Mouse (Mus musculus): Measurements from ENCODE around the gene Dnhd1.

Gene Dnhd1

GRCm38 (mm10) chr7:105650639-105651435 is at the start of gene Dnhd1:
Gene Dnhd1 (plus strand): TSS chr7:105650827.
- DNase-seq, result peak; percentile 84

DNA sequence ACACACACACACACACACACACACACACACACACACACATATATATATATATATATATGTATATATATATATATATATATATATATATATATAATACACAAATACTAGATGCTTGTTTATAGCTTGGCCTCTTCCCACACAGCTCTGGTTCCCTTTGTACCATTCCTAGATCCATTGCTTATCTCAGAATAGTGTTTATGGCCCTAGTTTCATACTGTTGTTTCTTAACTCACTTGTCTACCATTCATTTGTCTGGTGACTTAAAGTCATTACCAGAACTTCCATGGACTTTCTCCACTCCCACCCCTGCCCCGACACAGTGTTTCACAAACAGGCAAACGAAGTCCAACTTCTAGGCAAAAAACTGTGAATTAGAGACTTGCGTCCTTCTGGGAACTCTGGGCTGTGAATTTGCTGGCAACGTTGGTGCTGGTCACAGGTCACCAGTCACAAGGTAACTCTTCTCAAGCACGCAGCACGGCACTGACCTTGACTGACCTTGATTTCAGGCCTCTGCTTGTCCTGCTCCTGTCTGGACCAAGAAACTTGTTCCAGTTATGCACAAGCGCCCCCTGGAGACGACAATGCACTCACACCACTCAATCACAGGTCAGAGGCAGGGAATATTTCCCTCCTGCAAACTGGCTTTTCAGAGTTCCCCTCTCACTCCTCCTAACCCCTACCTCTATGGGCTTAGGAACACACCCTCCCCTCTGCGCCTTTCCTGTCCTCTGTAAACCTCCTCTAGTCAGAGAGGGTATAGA is 47.6 kb upstream of the Dnhd1 start:
- peak; percentile 83 for DNase-seq

DNA sequence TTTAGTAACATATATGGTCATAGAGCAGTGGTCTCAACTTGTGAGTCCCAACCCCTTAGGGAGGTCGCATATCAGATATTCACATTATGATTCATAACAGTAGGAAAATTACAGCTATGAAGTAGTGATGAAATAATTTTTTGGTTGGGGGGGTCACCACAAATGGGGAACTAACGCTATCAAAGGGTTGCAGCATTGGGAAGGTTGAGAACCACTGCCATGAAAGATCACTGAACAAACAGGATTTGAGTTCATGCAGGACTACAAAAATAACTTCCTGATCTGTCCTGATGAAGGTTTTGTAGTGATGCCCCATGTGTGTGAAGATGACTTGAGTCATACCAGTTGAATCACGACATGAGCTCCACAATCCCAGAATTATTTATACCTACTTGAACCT is 42.2 kb upstream of the Dnhd1 start:
- DNase-seq, result no peak

- no peak for DNase-seq
These were observed 38.9 kb upstream of the Dnhd1 start for GRCm38 (mm10) chr7:105611767-105612166.

GRCm38 (mm10) chr7:105614400-105614799 is 36.2 kb upstream of the Dnhd1 start:
- DNase-seq, result no peak

GRCm38 (mm10) chr7:105615720-105616119 is 34.9 kb upstream of the Dnhd1 start:
- DNase-seq, result no peak

DNA sequence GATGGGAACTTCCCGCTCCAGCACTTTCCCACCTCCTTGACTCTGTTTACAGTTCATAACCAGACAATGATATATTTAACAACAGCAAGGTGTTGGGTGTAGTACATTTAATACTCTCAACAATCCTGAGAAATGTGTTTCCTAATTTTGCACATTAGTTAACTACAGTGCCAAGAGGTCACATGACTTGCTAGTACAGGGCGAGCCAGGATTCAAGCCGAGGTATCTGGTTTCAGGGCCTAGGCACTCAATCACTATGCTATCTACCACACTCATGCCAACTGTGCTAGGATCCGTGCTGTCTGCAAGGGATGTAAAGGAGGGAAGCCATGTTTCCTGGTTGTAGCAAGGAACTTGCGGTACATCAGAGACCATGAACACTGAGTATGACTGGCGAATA is 34.1 kb upstream of the Dnhd1 start:
- no peak for DNase-seq

- no peak for DNase-seq
These were observed 32.8 kb upstream of the Dnhd1 start for GRCm38 (mm10) chr7:105617810-105618209.

DNA sequence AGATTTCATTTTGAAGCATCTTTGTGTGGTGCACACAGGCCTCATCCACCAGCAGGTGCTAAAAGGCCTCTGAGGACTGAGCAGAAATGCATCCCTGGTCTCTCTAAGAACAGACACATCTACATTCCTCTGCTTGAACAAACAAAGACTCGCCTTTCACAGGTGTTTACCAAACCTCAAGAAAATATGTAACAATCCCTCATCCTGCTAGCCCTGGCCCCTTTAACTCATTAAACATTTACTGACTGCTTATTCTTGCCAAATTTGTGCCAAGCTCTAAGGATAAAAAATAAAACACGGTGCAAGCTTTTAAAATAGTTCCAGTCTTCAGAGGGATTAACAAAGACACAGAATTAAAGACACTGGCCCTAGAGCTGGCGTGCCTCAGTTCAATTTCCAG is 30.9 kb upstream of the Dnhd1 start:
- no peak for DNase-seq

GRCm38 (mm10) chr7:105621053-105621452 is 29.6 kb upstream of the Dnhd1 start:
- DNase-seq, result no peak

DNA sequence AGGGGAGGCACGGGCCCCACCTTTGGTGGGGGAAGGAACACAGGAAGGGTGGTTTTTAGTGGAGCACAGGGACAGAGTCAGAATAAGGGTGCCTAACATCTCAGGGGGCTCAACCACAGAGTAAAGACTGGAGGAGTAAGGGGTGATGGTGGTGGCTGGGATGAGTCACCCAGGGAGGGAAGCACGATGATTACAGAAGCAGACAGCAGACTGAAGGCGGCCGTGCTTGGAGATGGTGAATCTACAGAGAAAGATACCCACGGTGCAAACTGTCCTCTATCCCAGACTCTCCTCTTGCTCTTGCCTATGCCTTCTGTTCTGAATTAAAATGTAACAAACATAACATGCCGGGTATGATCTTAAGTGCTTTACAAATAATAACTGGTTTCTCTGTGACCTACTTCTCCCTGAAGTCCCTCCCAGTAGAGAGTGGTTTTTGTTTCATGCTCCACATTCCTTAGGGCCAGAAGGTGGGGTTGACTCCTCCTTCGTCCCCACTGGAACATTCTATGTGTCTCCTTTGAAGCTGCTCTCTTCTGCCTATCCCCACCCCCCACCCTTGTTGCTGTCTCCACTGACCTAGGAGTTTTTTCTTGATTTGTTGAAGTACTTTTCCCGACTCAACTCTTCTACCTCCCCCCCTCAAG is 28.9 kb upstream of the Dnhd1 start:
- DNase-seq, result no peak

- DNase-seq, result no peak
These were observed 25.2 kb upstream of the Dnhd1 start for GRCm38 (mm10) chr7:105625397-105625796.

- peak; percentile 27 for DNase-seq
These were observed 22.0 kb upstream of the Dnhd1 start for GRCm38 (mm10) chr7:105628633-105629032.

DNA sequence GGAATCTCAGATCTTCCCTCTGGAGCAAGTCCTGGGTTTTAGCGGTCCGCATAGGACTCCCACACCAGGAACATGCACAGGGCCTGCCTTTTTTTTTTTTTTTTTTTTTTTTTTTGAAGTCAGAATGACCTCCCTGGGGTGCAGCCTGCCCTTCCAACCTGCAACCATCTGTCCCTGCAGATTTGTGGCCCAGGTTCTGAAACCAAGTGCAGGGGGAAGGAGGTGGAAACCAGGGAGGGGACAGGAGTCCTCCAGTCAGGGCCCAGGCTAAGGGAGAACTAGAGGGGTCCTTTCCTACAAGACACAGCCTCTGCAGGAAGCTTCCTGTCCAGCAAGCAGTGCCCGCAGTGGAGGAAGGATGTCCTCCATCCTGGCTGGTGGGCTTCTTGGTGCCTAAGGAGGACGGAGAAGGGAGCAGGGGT is 18.1 kb upstream of the Dnhd1 start:
- peak; percentile 42 for DNase-seq

DNA sequence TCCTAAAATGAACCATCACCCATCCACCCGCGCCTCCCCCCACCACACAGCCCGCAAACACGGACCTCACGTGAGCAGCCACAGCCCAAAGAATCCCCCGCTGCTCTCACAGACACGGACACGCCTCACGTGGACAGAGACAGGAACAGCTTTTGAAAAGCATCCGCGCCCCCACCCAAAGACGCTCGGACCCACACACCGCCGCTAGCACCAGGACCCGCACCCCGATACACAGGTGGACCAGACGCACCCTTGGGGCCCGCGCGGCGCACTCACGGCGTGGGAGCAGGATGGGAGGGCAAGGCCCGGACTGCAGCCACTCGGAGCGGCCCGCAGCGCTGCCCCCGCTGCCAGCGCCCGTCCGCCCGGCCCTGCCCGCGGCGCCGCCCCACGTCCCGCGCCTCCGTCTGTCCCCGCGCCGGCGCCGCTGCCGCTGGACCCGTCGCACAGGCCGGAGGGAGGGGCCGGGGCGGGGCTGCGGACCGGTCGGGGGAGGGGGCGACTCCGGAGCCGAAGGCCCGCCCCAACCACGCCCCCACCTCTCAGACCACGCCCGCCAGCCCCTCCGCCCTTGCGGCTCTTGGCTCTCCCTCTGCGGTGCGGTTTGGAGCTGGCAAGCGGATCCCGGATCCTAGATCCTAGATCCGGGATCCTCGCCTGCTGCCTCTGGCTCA is 17.4 kb upstream of the Dnhd1 start, which contains the start of gene Trim3:
TSS of gene Trim3 (minus strand) at position 445 of the 674 bp plus-strand sequence.
- DNase-seq, result peak; percentile 94

DNA sequence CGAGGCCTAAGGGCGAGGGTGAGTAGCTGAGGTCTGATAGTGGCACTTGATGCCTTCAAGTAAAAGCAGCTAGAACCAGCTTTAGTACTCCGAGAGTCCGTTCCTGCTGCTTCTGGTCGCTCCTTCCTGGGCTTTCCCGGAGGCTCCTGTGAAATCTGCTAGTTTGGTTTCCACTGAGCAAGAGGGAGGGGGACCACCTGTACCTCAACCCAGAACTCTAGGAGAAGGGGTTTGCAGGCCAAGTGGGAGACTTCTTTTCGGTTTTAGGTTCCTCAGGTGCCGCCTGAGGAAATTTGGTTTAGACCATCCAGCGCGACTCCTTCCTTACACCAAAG is 16.9 kb upstream of the Dnhd1 start:
- DNase-seq, result no peak

GRCm38 (mm10) chr7:105634272-105634920 is 16.2 kb upstream of the Dnhd1 start:
- DNase-seq, result no peak

GRCm38 (mm10) chr7:105635726-105636125 is 14.9 kb upstream of the Dnhd1 start:
- no peak for DNase-seq

DNA sequence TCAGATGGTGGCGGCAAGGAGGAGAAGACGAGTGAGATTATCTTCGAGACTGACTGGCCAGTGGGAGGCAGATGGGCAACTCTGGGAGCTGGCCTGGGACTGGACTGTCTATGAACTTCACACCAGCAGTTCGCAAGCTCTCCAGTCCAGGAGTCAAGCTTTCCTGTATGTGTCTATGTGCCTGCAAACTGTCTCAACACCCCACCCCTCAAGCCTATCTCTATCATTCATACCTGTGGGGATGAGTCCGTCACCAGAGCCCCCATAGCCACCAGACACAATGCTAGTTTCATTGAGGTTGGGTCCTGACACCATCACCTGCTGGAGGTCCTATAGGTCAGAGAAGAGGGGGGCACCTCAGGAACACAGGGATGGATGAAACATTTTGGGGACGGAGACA is 11.9 kb upstream of the Dnhd1 start:
- no peak for DNase-seq

DNA sequence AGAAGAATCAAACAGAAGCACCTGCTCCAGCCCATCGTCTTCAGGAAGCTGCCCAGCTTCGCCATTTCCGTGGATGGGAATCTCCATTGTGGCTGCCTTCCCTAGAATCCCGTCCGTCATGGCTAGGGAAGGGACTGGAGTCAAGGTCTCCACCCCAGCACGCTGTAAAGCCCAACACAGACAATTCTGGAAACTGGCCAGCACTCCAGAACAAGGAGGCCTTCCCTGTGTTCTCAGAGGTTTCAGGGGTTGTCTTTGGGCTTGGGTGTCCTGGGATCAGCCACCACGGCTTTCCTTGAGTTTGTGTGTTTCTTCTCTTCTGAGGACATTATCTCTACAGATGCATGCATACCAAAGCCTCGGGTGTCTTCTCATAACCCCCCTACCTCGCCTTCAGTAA is 11.3 kb upstream of the Dnhd1 start:
- DNase-seq, result no peak

- DNase-seq, result no peak
These were observed 10.9 kb upstream of the Dnhd1 start, which contains the start of gene Timm10b for GRCm38 (mm10) chr7:105639756-105640155. Gene Timm10b (plus strand): TSS chr7:105640056.

GRCm38 (mm10) chr7:105640233-105640893 is 10.3 kb upstream of the Dnhd1 start, which contains the start of the genes Arfip2 and Gm45799:
Gene Arfip2 (minus strand): TSS chr7:105640416.
Gene Gm45799 (plus strand): TSS chr7:105640552.
- peak; percentile 99 for DNase-seq
